16 mouse cellular contexts compared by ENCODE assay signal in genomic region chr1:52127350-52127749, GRCm38 (mm10).
"Had no signal": no experiment of that assay in that cellular context is flagged by ENCODE, and none has a peak within 500 bp of the region (broad histone marks: within the 10 kb centered on the region; RNA-seq: fewer than 3 reads in every experiment).

No protein-coding gene starts in this region.

- H3K9me3 ChIP-seq: midbrain, embryonic 12.5 days; neural tube, embryonic 13.5 days; neural tube, embryonic 15.5 days; stomach, embryonic 15.5 days had no signal

- H3K9ac ChIP-seq: lung, embryonic 14.5 days; midbrain, embryonic 12.5 days; neural tube, embryonic 13.5 days; neural tube, embryonic 15.5 days; stomach, embryonic 15.5 days had no signal

- H3K27me3 ChIP-seq: midbrain, embryonic 12.5 days; neural tube, embryonic 13.5 days; neural tube, embryonic 15.5 days; stomach, embryonic 15.5 days had no signal

- H3K4me1 ChIP-seq: midbrain, embryonic 10.5 days; midbrain, embryonic 12.5 days; neural tube, embryonic 13.5 days; neural tube, embryonic 15.5 days; stomach, embryonic 15.5 days had no signal

- DNase-seq: lung, adult 18-20 months; lung, embryonic 14.5 days; lung, postnatal 10 days; lung, postnatal 4 days; midbrain, embryonic 14.5 days; retina, postnatal 1 day; right cerebral cortex, adult 18-20 months; thymus, postnatal 14 days; thymus, postnatal 36 days had no signal

- H3K27ac ChIP-seq: midbrain, embryonic 10.5 days; midbrain, embryonic 12.5 days; neural tube, embryonic 13.5 days; neural tube, embryonic 15.5 days; stomach, embryonic 15.5 days; stomach, postnatal 0 days had no signal

- H3K4me3 ChIP-seq: midbrain, embryonic 10.5 days; midbrain, embryonic 12.5 days; myocyte; neural tube, embryonic 13.5 days; neural tube, embryonic 15.5 days; stomach, embryonic 15.5 days had no signal
